Mouse (Mus musculus) testis, adult 2 months (tissue): Measurements from ENCODE around the gene Nsmce1. TPM values are rescaled to one million over a fixed set of nuclear protein-coding genes. Genes with fewer than 3 reads are reported as not detected.
"Not testable (repeated sequence)": the region's sequence is repeated elsewhere in the genome, so short reads cannot be mapped to it uniquely, and the experiment has no call there.

ENCODE experiments used
- H3K27ac ChIP-seq: fragments of 200-500 bp; 2 replicates; pipeline ENCODE4 v1.5.1; 2012; ENCODE audit warnings: low read depth, low read length; ENCODE audit not compliant: control insufficient read depth, insufficient read depth
- H3K27me3 ChIP-seq: fragments of 200-500 bp; 2 replicates; pipeline ENCODE4 v1.6.1; 2012; ENCODE audit warnings: mild to moderate bottlenecking, low read length, moderate library complexity; ENCODE audit not compliant: control insufficient read depth, insufficient read depth
- H3K36me3 ChIP-seq: fragments of 200-500 bp; 2 replicates; pipeline ENCODE4 v1.6.1; 2012; ENCODE audit warnings: mild to moderate bottlenecking, low read length; ENCODE audit not compliant: control insufficient read depth, insufficient read depth
- H3K4me1 ChIP-seq: fragments of 200-500 bp; 2 replicates; pipeline ENCODE4 v1.6.1; 2012; ENCODE audit warnings: low read length; ENCODE audit not compliant: control insufficient read depth, insufficient read depth
- H3K4me3 ChIP-seq: fragments of 200-500 bp; 2 replicates; pipeline ENCODE4 v1.5.1; 2012; ENCODE audit warnings: low read depth, mild to moderate bottlenecking, low read length, moderate library complexity, mixed read lengths; ENCODE audit not compliant: control insufficient read depth
- CTCF ChIP-seq: fragments of 200-500 bp; IDR thresholded peaks from 2 replicates; pipeline ENCODE4 v1.5.1; 2012; ENCODE audit warnings: low read depth, mild to moderate bottlenecking, inconsistent platforms, low read length, moderate library complexity; ENCODE audit not compliant: control insufficient read depth, insufficient read depth, insufficient replicate concordance
- POLR2A ChIP-seq: fragments of 200-500 bp; IDR thresholded peaks from 2 replicates; pipeline ENCODE4 v1.6.1; 2012; ENCODE audit warnings: low read depth, mild to moderate bottlenecking, inconsistent platforms, low read length, moderate library complexity; ENCODE audit not compliant: control insufficient read depth
- polyA plus RNA-seq: library from polyadenylated mRNA; depleted of rRNA; stranded (reverse); fragments of >200 nt; gene quantifications from 2 replicates; pipeline ENCODE4 v1.2.3, GENCODE M21; 2012

The Nsmce1 gene
- polyA plus RNA-seq, 1 experiment: 181 TPM

GRCm38 (mm10) chr7:125433874-125434273 is 57.5 kb downstream of the Nsmce1 start:
- H3K27me3 ChIP-seq: no peaks in the 10 kb centered on the region
- H3K4me1 ChIP-seq: no peaks in the 10 kb centered on the region
- H3K4me3 ChIP-seq: no peak overlapping the region
- no peaks in the 10 kb centered on the region for H3K36me3 ChIP-seq
- H3K27ac ChIP-seq: no peak overlapping the region
- TF ChIP-seq POLR2A (no peak), CTCF (no peak)

- H3K4me3 ChIP-seq: no peak overlapping the region
- TF ChIP-seq POLR2A: no peak
- no peak for TF ChIP-seq CTCF
- no peaks in the 10 kb centered on the region for H3K27me3 ChIP-seq
- no peak overlapping the region for H3K27ac ChIP-seq
- H3K36me3 ChIP-seq: no peaks in the 10 kb centered on the region
- H3K4me1 ChIP-seq: no peaks in the 10 kb centered on the region
Measured at GRCm38 (mm10) chr7:125430170-125430842, 61.1 kb downstream of the Nsmce1 start.

DNA sequence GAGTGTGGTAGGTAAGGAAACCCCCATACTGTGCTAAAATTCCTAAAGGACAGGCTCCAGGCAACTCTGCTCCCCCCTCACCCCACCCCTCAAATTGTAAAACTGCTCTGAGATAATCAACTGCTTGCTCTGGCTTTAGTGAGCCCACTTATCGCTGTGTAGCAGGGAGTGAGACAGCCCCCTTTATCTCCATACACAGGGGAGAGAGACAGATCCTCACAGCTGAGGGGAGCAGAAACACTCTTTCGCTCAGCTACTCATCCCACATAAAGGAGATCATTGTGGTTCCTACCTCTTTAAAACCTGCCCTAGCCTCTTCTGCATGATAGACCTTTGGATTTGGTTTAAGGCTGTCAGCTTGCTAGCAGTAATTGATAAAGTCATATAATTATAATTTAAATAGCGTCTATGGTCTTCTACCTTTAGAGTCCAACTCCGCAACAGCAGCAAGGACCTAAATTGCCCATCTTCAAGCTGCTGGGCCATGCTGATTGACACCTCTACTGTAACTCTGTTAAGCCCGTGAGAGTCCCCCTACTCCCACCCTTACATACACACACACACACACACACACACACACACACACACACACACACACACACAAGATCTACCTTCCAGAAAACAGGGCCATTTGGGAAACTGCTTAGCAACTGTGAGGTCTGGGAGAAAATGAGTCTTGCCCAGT is 62.4 kb downstream of the Nsmce1 start:
- not testable (repeated sequence) for H3K27me3 ChIP-seq, H3K4me1 ChIP-seq, H3K27ac ChIP-seq, H3K4me3 ChIP-seq, H3K36me3 ChIP-seq

DNA sequence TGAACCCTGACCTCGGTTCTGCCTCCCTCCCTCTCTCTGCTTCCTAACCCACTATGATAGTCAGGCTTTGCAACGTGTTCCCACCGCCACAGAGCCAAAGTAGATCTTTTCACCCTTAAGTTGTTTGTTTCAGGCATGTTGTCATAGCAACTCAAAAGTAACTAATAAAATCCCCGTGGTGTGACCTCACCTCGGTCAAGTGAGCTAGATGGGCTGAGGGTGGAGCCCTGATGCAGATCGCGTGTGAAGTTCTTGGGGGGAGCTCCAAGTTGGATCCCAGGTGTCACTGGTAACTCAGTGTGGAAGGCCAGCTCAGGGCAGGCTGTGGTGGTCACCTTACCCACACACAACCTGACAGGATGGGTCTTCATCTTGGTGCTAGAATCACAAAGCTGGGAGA is 63.0 kb downstream of the Nsmce1 start:
- Histone ChIP-seq H3K36me3 (no peaks in the 10 kb centered on the region), H3K27ac (no peak overlapping the region), H3K27me3 (no peaks in the 10 kb centered on the region), H3K4me3 (no peak overlapping the region), H3K4me1 (no peaks in the 10 kb centered on the region)
- no peak for TF ChIP-seq POLR2A
- TF ChIP-seq CTCF: no peak

DNA sequence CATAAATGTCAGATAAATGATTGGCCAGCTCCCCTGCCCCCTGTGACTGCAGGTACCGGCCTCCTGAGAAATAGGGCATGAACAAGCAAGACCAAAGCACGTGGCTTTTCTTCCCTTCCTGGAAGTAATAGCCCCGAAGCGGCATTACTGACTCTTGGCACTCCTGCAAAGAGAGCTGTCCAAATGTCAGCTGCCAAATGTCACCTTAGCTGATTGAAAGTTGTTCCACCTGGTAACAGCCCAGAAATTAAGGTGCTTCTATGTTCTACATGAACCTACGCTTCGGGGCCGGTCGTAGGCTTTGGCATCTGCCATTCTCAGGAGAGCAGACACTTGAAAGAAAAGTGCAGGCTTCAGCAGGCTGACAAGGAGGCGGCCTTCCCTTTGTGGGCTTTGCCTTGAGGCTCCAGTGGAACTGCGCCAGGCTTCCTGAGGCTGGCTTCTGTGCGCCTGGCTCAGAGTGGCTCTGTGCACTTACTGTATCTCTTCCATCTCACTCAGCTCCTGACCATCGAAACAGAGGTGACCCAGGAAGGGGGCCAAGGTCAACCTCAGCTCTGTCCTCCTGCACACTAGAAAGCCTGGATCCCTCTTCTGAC is 63.8 kb downstream of the Nsmce1 start:
- no peak overlapping the region for H3K27ac ChIP-seq
- H3K27me3 ChIP-seq: no peaks in the 10 kb centered on the region
- H3K4me1 ChIP-seq: no peaks in the 10 kb centered on the region
- H3K4me3 ChIP-seq: no peak overlapping the region
- no peaks in the 10 kb centered on the region for H3K36me3 ChIP-seq
- TF ChIP-seq CTCF (no peak), POLR2A (no peak)

GRCm38 (mm10) chr7:125423056-125423455 is 68.3 kb downstream of the Nsmce1 start:
- H3K27me3 ChIP-seq: no peaks in the 10 kb centered on the region
- H3K36me3 ChIP-seq: no peaks in the 10 kb centered on the region
- TF ChIP-seq CTCF (no peak), POLR2A (no peak)
- no peak overlapping the region for H3K4me3 ChIP-seq
- no peaks in the 10 kb centered on the region for H3K4me1 ChIP-seq
- H3K27ac ChIP-seq: no peak overlapping the region

GRCm38 (mm10) chr7:125421911-125422310 is 69.5 kb downstream of the Nsmce1 start:
- Histone ChIP-seq H3K27ac (no peak overlapping the region), H3K4me1 (no peaks in the 10 kb centered on the region), H3K4me3 (no peak overlapping the region), H3K36me3 (no peaks in the 10 kb centered on the region), H3K27me3 (no peaks in the 10 kb centered on the region)
- TF ChIP-seq CTCF: no peak
- TF ChIP-seq POLR2A: no peak

DNA sequence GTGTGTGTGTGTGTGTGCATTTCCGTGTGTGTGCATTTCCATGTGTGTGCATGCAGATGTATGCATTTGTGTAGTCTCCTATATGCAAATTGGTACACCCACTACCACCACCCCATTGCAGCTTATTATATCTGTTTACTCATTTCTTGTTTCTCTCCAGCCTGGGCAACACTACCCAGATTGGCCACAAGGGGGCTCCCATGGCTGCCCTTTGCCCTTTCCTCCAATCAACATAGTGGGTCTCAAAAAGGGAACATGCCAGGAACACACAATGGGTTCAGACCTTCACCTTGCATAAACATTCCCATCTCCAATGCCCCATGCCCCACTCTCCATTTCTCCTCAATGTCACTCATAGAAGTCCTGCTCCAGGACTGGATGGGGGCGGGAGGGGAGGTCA is 71.2 kb downstream of the Nsmce1 start:
- no peaks in the 10 kb centered on the region for H3K4me1 ChIP-seq
- no peaks in the 10 kb centered on the region for H3K36me3 ChIP-seq
- no peak overlapping the region for H3K4me3 ChIP-seq
- no peaks in the 10 kb centered on the region for H3K27me3 ChIP-seq
- peak; percentile 59; the same call in 1 of the 2 replicates for TF ChIP-seq CTCF
- TF ChIP-seq POLR2A: no peak
- H3K27ac ChIP-seq: no peak overlapping the region
